Mouse (Mus musculus) MEL (cell line): ENCODE data around the gene Naa25. TPM values are rescaled to one million over a fixed set of nuclear protein-coding genes. Genes with fewer than 3 reads are reported as not detected.
A peak's percentile ranks its signal among the peaks of the same experiment; 100 is the strongest.

Experiments
- DNase-seq: peaks from one replicate; pipeline ENCODE4 v3.0.0; 2011; ENCODE audit warnings: low read depth, low spot score
- H3K27ac ChIP-seq: 2 replicates; pipeline ENCODE4 v1.5.1; 2012; ENCODE audit warnings: low read depth, mild to moderate bottlenecking, control low read depth, low read length, moderate library complexity; ENCODE audit not compliant: control insufficient read depth
- H3K27me3 ChIP-seq, 2 experiments: fragments of 150-350 bp in 1 of 2; sonication (generic) in 1 of 2; 2 replicates each; pipeline ENCODE4 v1.6.1; 2012; ENCODE audit warnings: low read length in 2 of 2, mild to moderate bottlenecking in 2 of 2, improper control_type of control experiment in 1 of 2, moderate library complexity in 1 of 2; ENCODE audit not compliant: insufficient read depth in 2 of 2, control insufficient read depth in 1 of 2
- H3K36me3 ChIP-seq, 2 experiments: 2 replicates each; pipeline ENCODE4 v1.6.1; 2012 to 2014; ENCODE audit warnings: low read length in 2 of 2, improper control_type of control experiment in 1 of 2, inconsistent platforms in 1 of 2, mild to moderate bottlenecking in 1 of 2; ENCODE audit not compliant: insufficient read depth in 2 of 2, control insufficient read depth in 1 of 2
- H3K4me1 ChIP-seq, 2 experiments: fragments of 150-350 bp in 1 of 2; sonication (generic) in 1 of 2; 2 replicates each; pipeline ENCODE4 v1.6.1; 2012; ENCODE audit warnings: low read length in 2 of 2, improper control_type of control experiment in 1 of 2, mild to moderate bottlenecking in 1 of 2; ENCODE audit not compliant: insufficient read depth in 2 of 2, control insufficient read depth in 1 of 2
- H3K4me3 ChIP-seq, 2 experiments: fragments of 150-350 bp in 1 of 2; sonication (generic) in 1 of 2; 2 replicates each; pipeline ENCODE4 v1.5.1; 2012; ENCODE audit warnings: low read depth in 2 of 2, low read length in 2 of 2, mild to moderate bottlenecking in 2 of 2, moderate library complexity in 2 of 2, control low read depth in 1 of 2, improper control_type of control experiment in 1 of 2; ENCODE audit not compliant: control insufficient read depth in 1 of 2, insufficient read depth in 1 of 2
- H3K79me2 ChIP-seq: 2 replicates; pipeline ENCODE4 v1.6.1; 2012; ENCODE audit warnings: mild to moderate bottlenecking, low read length, moderate library complexity; ENCODE audit not compliant: control insufficient read depth, poor library complexity, insufficient read depth
- H3K9ac ChIP-seq: 2 replicates; pipeline ENCODE4 v1.6.1; 2012; ENCODE audit warnings: low read depth, mild to moderate bottlenecking, control low read depth, low read length, moderate library complexity; ENCODE audit not compliant: control insufficient read depth, poor library complexity, severe bottlenecking
- H3K9me3 ChIP-seq: fragments of 150-350 bp; sonication (generic); replicated peaks from 2 replicates; pipeline ENCODE4 v1.6.1; 2012; ENCODE audit warnings: mild to moderate bottlenecking, low read length, improper control_type of control experiment, moderate library complexity; ENCODE audit not compliant: insufficient read depth
- CHD1 ChIP-seq: IDR thresholded peaks from 2 replicates; pipeline ENCODE4 v1.6.1; 2012; ENCODE audit warnings: low read depth, mild to moderate bottlenecking, inconsistent platforms, low read length, improper control_type of control experiment
- CHD2 ChIP-seq: IDR thresholded peaks from 2 replicates; pipeline ENCODE4 v1.6.1; 2011; ENCODE audit warnings: low read length, improper control_type of control experiment
- E2F4 ChIP-seq: IDR thresholded peaks from 2 replicates; pipeline ENCODE4 v1.6.1; 2011; ENCODE audit warnings: low read depth, low read length, improper control_type of control experiment, borderline replicate concordance
- ELF1 ChIP-seq: IDR thresholded peaks from 2 replicates; pipeline ENCODE4 v1.6.1; 2014; ENCODE audit warnings: low read depth, mild to moderate bottlenecking, inconsistent platforms, low read length, improper control_type of control experiment, moderate library complexity
- ETS1 ChIP-seq: IDR thresholded peaks from 2 replicates; pipeline ENCODE4 v1.6.1; 2012; ENCODE audit warnings: low read depth, mild to moderate bottlenecking, inconsistent platforms, low read length, improper control_type of control experiment, moderate library complexity
- GABPA ChIP-seq: IDR thresholded peaks from 2 replicates; pipeline ENCODE4 v1.6.1; 2012; ENCODE audit warnings: low read depth, mild to moderate bottlenecking, inconsistent platforms, low read length, improper control_type of control experiment, moderate library complexity
- JUND ChIP-seq: IDR thresholded peaks from 2 replicates; pipeline ENCODE4 v1.6.1; 2011; ENCODE audit warnings: low read depth, mild to moderate bottlenecking, improper control_type of control experiment, low read length
- KAT2A ChIP-seq: conservative IDR thresholded peaks from 2 replicates; pipeline ENCODE4 v1.6.1; 2012; ENCODE audit warnings: low read depth, low read length, improper control_type of control experiment, inconsistent platforms
- MAZ ChIP-seq: IDR thresholded peaks from 2 replicates; pipeline ENCODE4 v1.6.1; 2012; ENCODE audit warnings: low read depth, mild to moderate bottlenecking, inconsistent platforms, low read length, improper control_type of control experiment
- MXI1 ChIP-seq: IDR thresholded peaks from 2 replicates; pipeline ENCODE4 v1.6.1; 2011; ENCODE audit warnings: mild to moderate bottlenecking, low read depth, low read length, improper control_type of control experiment
- POLR2A ChIP-seq, 2 experiments: IDR thresholded peaks; 2 replicates each; pipeline ENCODE4 v1.6.1; 2011 to 2012; ENCODE audit warnings: low read length in 2 of 2, mild to moderate bottlenecking in 2 of 2, control low read depth in 1 of 2, improper control_type of control experiment in 1 of 2, low read depth in 1 of 2, moderate library complexity in 1 of 2; ENCODE audit not compliant: control insufficient read depth in 1 of 2, insufficient read depth in 1 of 2, poor library complexity in 1 of 2
- POLR2AphosphoS5 ChIP-seq: IDR thresholded peaks from 2 replicates; pipeline ENCODE4 v1.6.1; 2012; ENCODE audit warnings: low read depth, borderline replicate concordance, mild to moderate bottlenecking, inconsistent platforms, low read length, moderate library complexity, mixed read lengths
- SIN3A ChIP-seq: IDR thresholded peaks from 2 replicates; pipeline ENCODE4 v1.6.1; 2012; ENCODE audit warnings: low read length, improper control_type of control experiment, inconsistent platforms
- SMC3 ChIP-seq: IDR thresholded peaks from 2 replicates; pipeline ENCODE4 v1.6.1; 2011; ENCODE audit warnings: low read depth, low read length, improper control_type of control experiment
- TBP ChIP-seq: IDR thresholded peaks from 2 replicates; pipeline ENCODE4 v1.8.0; 2011; ENCODE audit warnings: low read depth, low read length, improper control_type of control experiment
- TCF12 ChIP-seq: IDR thresholded peaks from 2 replicates; pipeline ENCODE4 v1.6.1; 2014; ENCODE audit warnings: low read depth, mild to moderate bottlenecking, inconsistent platforms, low read length, improper control_type of control experiment, moderate library complexity
- ZC3H11A ChIP-seq: IDR thresholded peaks from 2 replicates; pipeline ENCODE4 v1.6.1; 2012; ENCODE audit warnings: low read depth, mild to moderate bottlenecking, inconsistent platforms, low read length, improper control_type of control experiment
- ZKSCAN1 ChIP-seq: IDR thresholded peaks from 2 replicates; pipeline ENCODE4 v1.6.1; 2012; ENCODE audit warnings: low read depth, mild to moderate bottlenecking, inconsistent platforms, low read length, improper control_type of control experiment, moderate library complexity
- ZNF384 ChIP-seq: IDR thresholded peaks from 2 replicates; pipeline ENCODE4 v1.6.1; 2012; ENCODE audit warnings: low read depth, mild to moderate bottlenecking, inconsistent platforms, low read length, improper control_type of control experiment
- polyA plus RNA-seq, 2 experiments: library from polyadenylated mRNA; stranded (reverse) in 1 of 2; unstranded in 1 of 2; fragments of >175 nt in 1 of 2; fragments of >200 nt in 1 of 2; gene quantifications; 2 replicates each; pipeline versions ENCODE4 v1.2.1 to v1.2.4; 2012; ENCODE audit warnings: low replicate concordance in 2 of 2, low read depth in 1 of 2; ENCODE audit not compliant: insufficient read length in 2 of 2, insufficient read depth in 1 of 2, missing spikeins in 1 of 2
- total RNA-seq: library from RNA; depleted of rRNA; stranded (reverse); fragments of 300-350 nt; gene quantifications from 2 replicates; pipeline ENCODE4 v1.2.3, GENCODE M21; 2012

Naa25 gene
- total and polyA plus RNA-seq, 3 experiments: 53.0 to 59.6 TPM; not detected in 1

DNA sequence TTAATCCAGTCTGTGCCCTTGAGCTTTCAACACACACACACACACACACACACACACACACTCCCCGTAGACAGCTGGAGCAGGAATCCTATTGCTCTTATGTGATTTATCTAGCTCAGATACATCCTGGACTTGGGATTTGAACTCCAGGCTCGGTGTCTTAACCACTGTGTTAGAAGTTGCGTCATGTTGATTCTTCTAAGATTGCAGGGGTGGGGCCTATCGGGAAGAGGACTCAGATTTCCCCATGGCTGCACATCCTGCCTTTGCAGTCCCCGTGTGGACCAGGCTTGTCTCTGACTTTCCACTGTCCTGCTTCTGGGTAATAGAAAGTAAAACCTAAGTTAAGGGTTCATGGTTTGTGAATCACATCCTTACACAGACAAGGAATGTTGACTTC is 2.3 kb downstream of the Naa25 start:
- no peak overlapping the region for H3K27ac ChIP-seq
- no peaks in the 10 kb centered on the region for H3K27me3 ChIP-seq
- H3K9ac ChIP-seq: 0 out of 2 replicates have a peak overlapping the region, but pooled peaks have one; percentile 5
- peaks cover 3 to 29% of the 10 kb centered on the region in 2 experiments for H3K4me1 ChIP-seq
- TF ChIP-seq SIN3A (peak; percentile 44; the same call in 1 of the 2 replicates), E2F4 (no peak), KAT2A (no peak)
- H3K36me3 ChIP-seq: peaks cover 21 to 39% of the 10 kb centered on the region in 2 experiments
- DNase-seq: no peak
- peaks cover 74% of the 10 kb centered on the region for H3K79me2 ChIP-seq
- H3K4me3 ChIP-seq: peak overlapping the region in 1 of 2 experiments; percentile 99; a peak in 1 of 4 replicates
- H3K9me3 ChIP-seq: no peaks in the 10 kb centered on the region

DNA sequence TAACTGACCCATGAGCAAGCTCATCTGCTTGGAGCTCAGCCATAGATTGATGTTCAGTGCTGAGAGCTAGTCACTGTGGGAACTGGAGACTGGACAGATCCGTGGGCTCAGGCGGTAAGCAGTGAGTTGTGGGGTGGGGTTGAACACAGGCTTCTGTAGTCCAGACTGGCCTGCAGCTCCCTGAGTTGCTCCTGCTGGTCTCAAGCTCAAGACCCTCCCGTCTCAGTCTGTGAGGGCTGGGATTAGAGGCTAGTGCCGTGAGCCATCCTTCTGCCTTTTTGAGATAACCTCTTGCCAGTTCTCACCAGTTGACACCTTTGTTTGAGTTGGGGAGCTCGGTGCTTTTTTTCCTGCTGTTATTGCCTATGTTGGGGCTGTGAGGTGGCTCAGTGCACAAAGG is 3.1 kb downstream of the Naa25 start:
- Histone ChIP-seq H3K79me2 (peaks cover 82% of the 10 kb centered on the region), H3K4me1 (peaks cover 3 to 34% of the 10 kb centered on the region in 2 experiments), H3K4me3 (no peak overlapping the region), H3K36me3 (peaks cover 22 to 40% of the 10 kb centered on the region in 2 experiments), H3K9me3 (no peaks in the 10 kb centered on the region), H3K9ac (no peak overlapping the region), H3K27me3 (no peaks in the 10 kb centered on the region), H3K27ac (no peak overlapping the region)
- TF ChIP-seq ETS1 (no peak), E2F4 (no peak), TCF12 (no peak), ZKSCAN1 (no peak), JUND (no peak), POLR2AphosphoS5 (no peak), SIN3A (no peak), CHD1 (no peak), MAZ (no peak), TBP (no peak), GABPA (no peak), ZNF384 (no peak), SMC3 (no peak), CHD2 (no peak), ELF1 (no peak), POLR2A (IDR thresholded peaks at IDR 0.05; ENCODE audit: control insufficient read depth in 1 of 2, insufficient read depth in 1 of 2, low read depth in 1 of 2, low read length in 2 of 2, poor library complexity in 1 of 2) (no peak), KAT2A (no peak), MXI1 (no peak), ZC3H11A (no peak)
- no peak for DNase-seq
